Comparison of ENCODE assay signal across 8 mouse cellular contexts in genomic region chr16:56064334-56064990, GRCm38 (mm10). TPM values are rescaled to one million over a fixed set of nuclear protein-coding genes. Genes with fewer than 3 reads are reported as not detected.
DNase-seq lines count a peak whose midpoint lies in the region; ATAC-seq and TF ChIP-seq lines count a peak whose summit lies in the region.

No protein-coding gene starts in this region.

- no peaks in the 10 kb centered on the region for H3K36me3 ChIP-seq in CH12.LX (replicated peaks in 1 of 2; ENCODE audit: control insufficient read depth in 1 of 2, insufficient read depth in 1 of 2, low read length in 1 of 2)
- no peaks in the 10 kb centered on the region for H3K36me3 ChIP-seq in heart, embryonic 14.5 days (ENCODE audit: control insufficient read depth, insufficient read depth, low read length)
- no peaks in the 10 kb centered on the region for H3K36me3 ChIP-seq in liver, embryonic 12.5 days
- no peaks in the 10 kb centered on the region for H3K36me3 ChIP-seq in testis, adult 2 months (ENCODE audit: control insufficient read depth, insufficient read depth, low read length)

- H3K4me2 ChIP-seq in CH12.LX (ENCODE audit: insufficient read depth, low read depth, poor library complexity, severe bottlenecking): peak overlapping the region; percentile 38
- H3K4me2 ChIP-seq in heart, embryonic 14.5 days (ENCODE audit: low read length): peak overlapping the region; percentile 66
- peak overlapping the region; percentile 75 for H3K4me2 ChIP-seq in liver, embryonic 12.5 days

- dilution Hi-C loops in CH12.LX (cut with MboI; ENCODE audit: extremely low pct_ligation_motif_present, extremely low pct_unique_long_range_greater_than_20kb, low sequenced_read_pairs): no loop called here

- H3K9me3 ChIP-seq in CH12.LX (replicated peaks; ENCODE audit: low read length): no peaks in the 10 kb centered on the region
- H3K9me3 ChIP-seq in heart, embryonic 14.5 days (ENCODE audit: control insufficient read depth, low read length): no peaks in the 10 kb centered on the region
- H3K9me3 ChIP-seq in liver, embryonic 12.5 days (replicated peaks): no peaks in the 10 kb centered on the region

- peak; percentile 90 for TF ChIP-seq RAD21 in CH12.LX (IDR thresholded peaks at IDR 0.05; ENCODE audit: low read depth, low read length)

- peak; percentile 21; the same call in 1 of the 2 replicates for TF ChIP-seq EP300 in CH12.LX (IDR thresholded peaks at IDR 0.05; ENCODE audit: low read length)

- in situ Hi-C loops in CH12.LX (cut with MboI; ENCODE audit: low pct_ligation_motif_present, low pct_unique_long_range_greater_than_20kb, low sequenced_read_pairs): loop anchor here (10.0 kb wide), 1 partner anchor 90 kb away; the partner anchor contains the start of gene Zbtb11

- peak; percentile 71 for TF ChIP-seq POLR2A in CH12.LX (IDR thresholded peaks at IDR 0.05; ENCODE audit: low read depth, low read length)
- TF ChIP-seq POLR2A in testis, adult 2 months (IDR thresholded peaks at IDR 0.05; ENCODE audit: control insufficient read depth, low read depth, low read length): no peak

- H3K27me3 ChIP-seq in CH12.LX (replicated peaks): no peaks in the 10 kb centered on the region
- no peaks in the 10 kb centered on the region for H3K27me3 ChIP-seq in heart, embryonic 14.5 days (ENCODE audit: control insufficient read depth, insufficient read depth, low read length)
- no peaks in the 10 kb centered on the region for H3K27me3 ChIP-seq in liver, embryonic 12.5 days (replicated peaks)
- no peaks in the 10 kb centered on the region for H3K27me3 ChIP-seq in testis, adult 2 months (ENCODE audit: control insufficient read depth, insufficient read depth, low read length)

- DNase-seq in CH12.LX (ENCODE audit: extremely low read depth): peak; percentile 93
- DNase-seq in brain, embryonic 18.5 days (ENCODE audit: low read depth, low spot score): peak; percentile 71
- peak; percentile 59 for DNase-seq in kidney, postnatal 10 days
- peak; percentile 57 to 66 for DNase-seq in natural killer cell, adult 2 months (ENCODE audit: low spot score in 2 of 2)

- WGBS in heart, embryonic 14.5 days: 11% methylated on average over 20 of the region's 20 CpGs
- 3% methylated on average over 20 of the region's 20 CpGs for WGBS in liver, embryonic 12.5 days (ENCODE audit: insufficient replicate concordance)

- peak; percentile 84 to 91 for TF ChIP-seq CTCF in CH12.LX (conservative IDR thresholded peaks at IDR 0.05 in 1 of 2, IDR thresholded peaks at IDR 0.05 in 1 of 2; ENCODE audit: low read depth in 2 of 2, low read length in 2 of 2)
- TF ChIP-seq CTCF in testis, adult 2 months (IDR thresholded peaks at IDR 0.05; ENCODE audit: control insufficient read depth, insufficient read depth, insufficient replicate concordance, low read depth, low read length): no peak

- peaks cover 10 to 47% of the 10 kb centered on the region in 2 experiments for H3K4me1 ChIP-seq in CH12.LX (ENCODE audit: control insufficient read depth in 1 of 2, insufficient read depth in 2 of 2)
- H3K4me1 ChIP-seq in heart, embryonic 14.5 days (ENCODE audit: control insufficient read depth in 2 of 2, insufficient read depth in 2 of 2, low read length in 2 of 2): no peaks in the 10 kb centered on the region
- H3K4me1 ChIP-seq in liver, embryonic 12.5 days: peaks cover 25% of the 10 kb centered on the region
- H3K4me1 ChIP-seq in testis, adult 2 months (ENCODE audit: control insufficient read depth, insufficient read depth, low read length): no peaks in the 10 kb centered on the region

- H3K79me2 ChIP-seq in CH12.LX (replicated peaks; ENCODE audit: control insufficient read depth, extremely low read depth, insufficient read depth, poor library complexity, severe bottlenecking): no peaks in the 10 kb centered on the region

- no peak overlapping the region for H3K27ac ChIP-seq in CH12.LX (ENCODE audit: insufficient read depth, low read depth)
- 0 out of 4 replicates have a peak overlapping the region, but pooled peaks of 1 of the 2 experiments have one; percentile 24 for H3K27ac ChIP-seq in heart, embryonic 14.5 days (replicated peaks in 1 of 2; ENCODE audit: control insufficient read depth in 1 of 2, insufficient read depth in 1 of 2, low read depth in 2 of 2, low read length in 2 of 2)
- H3K27ac ChIP-seq in liver, embryonic 12.5 days: peak overlapping the region; percentile 76
- H3K27ac ChIP-seq in testis, adult 2 months (ENCODE audit: control insufficient read depth, insufficient read depth, low read depth, low read length): no peak overlapping the region

- H3K4me3 ChIP-seq in CH12.LX (replicated peaks in 1 of 3; ENCODE audit: low read depth in 2 of 3, low read length in 2 of 3, poor library complexity in 1 of 3): peak overlapping the region; percentile 26 to 54 (median 48)
- peak overlapping the region; percentile 52 to 53 for H3K4me3 ChIP-seq in heart, embryonic 14.5 days (ENCODE audit: control insufficient read depth in 1 of 2, insufficient read depth in 1 of 2, low read depth in 1 of 2, low read length in 2 of 2)
- H3K4me3 ChIP-seq in liver, embryonic 12.5 days: peak overlapping the region; percentile 62
- peak overlapping the region; percentile 72 for H3K4me3 ChIP-seq in testis, adult 2 months (ENCODE audit: control insufficient read depth, low read depth, low read length)

- H3K9ac ChIP-seq in CH12.LX (ENCODE audit: insufficient read depth, low read depth): peak overlapping the region; percentile 40; the same call in 1 of the 2 replicates
- peak overlapping the region; percentile 71 for H3K9ac ChIP-seq in heart, embryonic 14.5 days (ENCODE audit: low read length)
- peak overlapping the region; percentile 75 for H3K9ac ChIP-seq in liver, embryonic 12.5 days

- peak; percentile 87 for ATAC-seq in erythroid progenitor cell, adult 5-6 weeks (replicated peaks; ENCODE audit: low FRiP score, poor library complexity, severe bottlenecking)
- peak; percentile 76; the same call in 1 of the 2 replicates for ATAC-seq in heart, embryonic 14.5 days (ENCODE audit: insufficient number of reproducible peaks, insufficient read depth, low FRiP score, low read depth)
- ATAC-seq in liver, embryonic 12.5 days: peak; percentile 77

TF ChIP-seq in CH12.LX, 34 proteins besides CTCF, POLR2A, EP300 and RAD21 (continues in another document):
- peak; percentile 67; the same call in 1 of the 2 replicates for TF ChIP-seq MAX (IDR thresholded peaks at IDR 0.05; ENCODE audit: low read length)
- TF ChIP-seq E2F4 (IDR thresholded peaks at IDR 0.05; ENCODE audit: insufficient replicate concordance, low read depth, low read length): peak; percentile 81; the same call in 1 of the 2 replicates
- peak; percentile 67 for TF ChIP-seq HCFC1 (IDR thresholded peaks at IDR 0.05; ENCODE audit: low read depth, low read length)
- TF ChIP-seq USF1 (IDR thresholded peaks at IDR 0.05; ENCODE audit: low read depth, low read length): no peak
- peak; percentile 36; the same call in 1 of the 2 replicates for TF ChIP-seq ZNF384 (IDR thresholded peaks at IDR 0.05; ENCODE audit: low read depth, low read length)
- TF ChIP-seq MYC (IDR thresholded peaks at IDR 0.05; ENCODE audit: low read depth, low read length): peak; percentile 70; the same call in 1 of the 2 replicates
- peak; percentile 89 for TF ChIP-seq SMC3 (IDR thresholded peaks at IDR 0.05; ENCODE audit: low read depth, low read length)
- TF ChIP-seq ELF1 (IDR thresholded peaks at IDR 0.05; ENCODE audit: low read depth, low read length): no peak
- TF ChIP-seq MEF2A (IDR thresholded peaks at IDR 0.05; ENCODE audit: borderline replicate concordance, low read depth, low read length): peak; percentile 75; the same call in 1 of the 2 replicates
- TF ChIP-seq TBP (conservative IDR thresholded peaks at IDR 0.05; ENCODE audit: low read depth, low read length): 0 out of 2 replicates have a peak, but pooled peaks have one; percentile 12
- no peak for TF ChIP-seq JUN (IDR thresholded peaks at IDR 0.05; ENCODE audit: insufficient read depth, low read depth, low read length)
- no peak; the same call in 1 of the 2 replicates for TF ChIP-seq KAT2A (IDR thresholded peaks at IDR 0.05; ENCODE audit: insufficient replicate concordance, low read length)
- TF ChIP-seq ETS1 (conservative IDR thresholded peaks at IDR 0.05; ENCODE audit: low read depth, low read length): peak; percentile 46
- no peak for TF ChIP-seq MAFK (IDR thresholded peaks at IDR 0.05; ENCODE audit: insufficient replicate concordance, low read length)
- no peak for TF ChIP-seq USF2 (conservative IDR thresholded peaks at IDR 0.05; ENCODE audit: low read depth, low read length)

RNA-seq across cellular contexts. Expression of gene Senp7, which starts 16.3 kb away (rescaled TPM):
- total RNA-seq in CH12.LX (2012; rRNA removed) (9.9 and 12.3 TPM in 2 replicates), CH12.LX (2014; rRNA removed) (15.5 and 16.5 TPM in 2 replicates)
- polyA plus RNA-seq in CH12.LX (2012; ENCODE audit: insufficient read length, low read depth): 23.7 and 26.4 TPM in 2 replicates
- total RNA-seq in erythroid progenitor cell, adult 5-6 weeks (2015; ENCODE audit: low replicate concordance): 96.2 and 108 TPM in 2 replicates
- 99.2 and 106 TPM in 2 replicates for total RNA-seq in erythroid progenitor cell, adult 5-6 weeks (2017; ENCODE audit: low replicate concordance)
- 22.2 and 23.8 TPM in 2 replicates for polyA plus RNA-seq in heart, embryonic 14.5 days (2014; fragmentation: Nextera tagmentation; extraction: Ambion mirVana)
- polyA plus RNA-seq in liver, embryonic 12.5 days (2016; fragmentation: Nextera tagmentation; extraction: Ambion mirVana): 21.0 and 22.9 TPM in 2 replicates
- polyA plus RNA-seq in testis, adult 2 months (2012; rRNA removed): 2.4 and 2.7 TPM in 2 replicates

RNA-seq across cellular contexts. Expression of gene Trmt10c, which starts 26.8 kb away (rescaled TPM):
- total RNA-seq in CH12.LX (2012; rRNA removed) (23.4 and 32.5 TPM in 2 replicates), CH12.LX (2014; rRNA removed) (63.0 and 63.5 TPM in 2 replicates)
- 26.6 and 30.1 TPM in 2 replicates for polyA plus RNA-seq in CH12.LX (2012; ENCODE audit: insufficient read length, low read depth)
- 5.4 and 15.1 TPM in 2 replicates for total RNA-seq in erythroid progenitor cell, adult 5-6 weeks (2015; ENCODE audit: low replicate concordance)
- 4.0 and 9.4 TPM in 2 replicates for total RNA-seq in erythroid progenitor cell, adult 5-6 weeks (2017; ENCODE audit: low replicate concordance)
- polyA plus RNA-seq in heart, embryonic 14.5 days (2014; fragmentation: Nextera tagmentation; extraction: Ambion mirVana): 19.7 and 21.1 TPM in 2 replicates
- polyA plus RNA-seq in liver, embryonic 12.5 days (2016; fragmentation: Nextera tagmentation; extraction: Ambion mirVana): 23.1 and 24.1 TPM in 2 replicates
- 1.3 and 1.9 TPM in 2 replicates for polyA plus RNA-seq in testis, adult 2 months (2012; rRNA removed)

RNA-seq across cellular contexts. Expression of gene Pcnp, which starts 34.9 kb away (rescaled TPM):
- total RNA-seq in CH12.LX (2012; rRNA removed) (67.4 and 79.5 TPM in 2 replicates), CH12.LX (2014; rRNA removed) (177 and 208 TPM in 2 replicates)
- 137 and 154 TPM in 2 replicates for polyA plus RNA-seq in CH12.LX (2012; ENCODE audit: insufficient read length, low read depth)
- total RNA-seq in erythroid progenitor cell, adult 5-6 weeks (2015; ENCODE audit: low replicate concordance): 75.0 and 95.2 TPM in 2 replicates
- 97.5 and 100.0 TPM in 2 replicates for total RNA-seq in erythroid progenitor cell, adult 5-6 weeks (2017; ENCODE audit: low replicate concordance)
- polyA plus RNA-seq in heart, embryonic 14.5 days (2014; fragmentation: Nextera tagmentation; extraction: Ambion mirVana): 149 and 151 TPM in 2 replicates
- 140 and 142 TPM in 2 replicates for polyA plus RNA-seq in liver, embryonic 12.5 days (2016; fragmentation: Nextera tagmentation; extraction: Ambion mirVana)
- polyA plus RNA-seq in testis, adult 2 months (2012; rRNA removed): 14.9 and 17.3 TPM in 2 replicates
